Mouse (Mus musculus) limb, embryonic 10.5 days (tissue): ENCODE measurements at regions not wholly inside any gene's neighbourhood (a gene's known extent, or its start where the extent isn't known, plus 50 kb on each side); places are given as distances from the start of the nearest gene placed in this dataset.

Source experiments
- DNase-seq: peaks from one replicate; pipeline ENCODE4 v3.0.0-alpha.2; 2017; ENCODE audit warnings: low spot score
- H3K27ac ChIP-seq: fragments of 300-500 bp; sonication (generic); 2 replicates; pipeline ENCODE4 v1.5.1; 2016; ENCODE audit warnings: mild to moderate bottlenecking
- H3K27me3 ChIP-seq: fragments of 300-500 bp; sonication (generic); 2 replicates; pipeline ENCODE4 v1.6.1; 2016; ENCODE audit warnings: low read depth, mild to moderate bottlenecking; ENCODE audit not compliant: poor library complexity, severe bottlenecking
- H3K36me3 ChIP-seq: fragments of 300-500 bp; sonication (generic); 2 replicates; pipeline ENCODE4 v1.6.1; 2016; ENCODE audit warnings: mild to moderate bottlenecking, moderate library complexity
- H3K4me1 ChIP-seq: fragments of 300-500 bp; sonication (generic); 2 replicates; pipeline ENCODE4 v1.6.1; 2016
- H3K4me3 ChIP-seq: fragments of 300-500 bp; sonication (generic); 2 replicates; pipeline ENCODE4 v1.5.1; 2016; ENCODE audit warnings: mild to moderate bottlenecking, moderate library complexity
- H3K9me3 ChIP-seq: fragments of 300-500 bp; sonication (generic); replicated peaks from 2 replicates; pipeline ENCODE4 v1.6.1; 2016; ENCODE audit warnings: mild to moderate bottlenecking
- WGBS: fragments of 180-500 bp; shearing (Covaris S2); methylation state at CpG from one replicate; pipeline ENCODE4 v1.1.7; 2016; 5-methylcytosine and 5-hydroxymethylcytosine counted together

GRCm38 (mm10) chr6:53765302-53765701 lies 55.3 kb downstream of the Tril start:
- 49% methylated on average over 5 of the region's 5 CpGs for WGBS
- no peaks in the 10 kb centered on the region for H3K36me3 ChIP-seq
- H3K9me3 ChIP-seq: no peaks in the 10 kb centered on the region
- no peak overlapping the region for H3K4me3 ChIP-seq
- H3K27ac ChIP-seq: peak overlapping the region; percentile 81
- H3K4me1 ChIP-seq: peaks cover 49% of the 10 kb centered on the region
- no peaks in the 10 kb centered on the region for H3K27me3 ChIP-seq
- peak; percentile 36 for DNase-seq

DNA sequence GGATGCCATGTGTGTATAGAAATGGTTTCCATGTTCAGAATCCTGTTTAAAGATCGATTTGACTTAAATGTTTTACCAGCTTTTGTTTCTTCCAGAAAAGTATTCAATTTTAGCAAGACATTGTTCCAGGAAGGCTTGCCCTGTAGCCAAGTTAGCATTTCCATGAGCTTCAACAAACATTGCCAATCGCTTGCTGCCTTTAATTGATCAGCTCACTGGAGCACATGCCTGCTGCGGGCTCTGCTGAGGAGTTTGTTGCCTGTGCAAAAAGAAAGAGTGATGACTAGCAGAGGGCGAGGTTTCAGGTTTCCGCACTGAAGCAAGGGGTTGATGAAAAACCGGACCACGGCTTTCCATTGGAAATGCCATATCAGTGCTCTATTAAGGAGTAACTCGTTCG lies 58.0 kb downstream of the Tril start:
- no peak overlapping the region for H3K4me3 ChIP-seq
- H3K4me1 ChIP-seq: peaks cover 58% of the 10 kb centered on the region
- H3K36me3 ChIP-seq: no peaks in the 10 kb centered on the region
- H3K27ac ChIP-seq: peak overlapping the region; percentile 30
- no peaks in the 10 kb centered on the region for H3K27me3 ChIP-seq
- no peaks in the 10 kb centered on the region for H3K9me3 ChIP-seq
- DNase-seq: peak; percentile 51
- WGBS: 48% methylated on average over 9 of the region's 9 CpGs

DNA sequence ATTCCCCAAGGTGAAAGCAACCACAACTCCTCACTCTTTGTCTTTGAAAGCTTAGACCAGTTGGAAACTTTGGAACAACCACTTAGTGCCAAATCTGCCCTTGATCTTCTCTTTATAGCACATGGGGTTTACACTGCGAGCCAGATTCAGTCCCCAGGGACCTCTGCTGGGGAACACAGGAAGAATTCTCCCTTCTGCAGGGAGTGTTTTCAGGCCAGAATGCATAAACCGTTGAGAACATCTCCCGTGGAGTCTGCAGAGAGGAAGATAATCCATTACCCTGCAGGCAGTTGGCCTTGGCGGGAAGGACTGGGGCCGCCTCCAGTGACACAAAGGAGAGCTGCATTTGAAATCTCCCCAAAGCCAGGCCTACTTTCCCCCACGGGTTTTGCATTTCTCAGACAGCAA lies 60.0 kb downstream of the Tril start:
- Histone ChIP-seq H3K27ac (peak overlapping the region; percentile 82), H3K4me1 (peaks cover 47% of the 10 kb centered on the region), H3K4me3 (no peak overlapping the region), H3K9me3 (no peaks in the 10 kb centered on the region), H3K27me3 (no peaks in the 10 kb centered on the region), H3K36me3 (no peaks in the 10 kb centered on the region)
- DNase-seq: peak; percentile 44
- WGBS: 16% methylated on average over 6 of the region's 6 CpGs

GRCm38 (mm10) chr6:53759686-53760306 lies 60.8 kb downstream of the Tril start:
- no peaks in the 10 kb centered on the region for H3K27me3 ChIP-seq
- H3K9me3 ChIP-seq: no peaks in the 10 kb centered on the region
- H3K4me3 ChIP-seq: no peak overlapping the region
- WGBS: 41% methylated on average over 3 of the region's 3 CpGs
- no peaks in the 10 kb centered on the region for H3K36me3 ChIP-seq
- no peak for DNase-seq
- H3K27ac ChIP-seq: peak overlapping the region; percentile 82
- H3K4me1 ChIP-seq: peaks cover 38% of the 10 kb centered on the region

DNA sequence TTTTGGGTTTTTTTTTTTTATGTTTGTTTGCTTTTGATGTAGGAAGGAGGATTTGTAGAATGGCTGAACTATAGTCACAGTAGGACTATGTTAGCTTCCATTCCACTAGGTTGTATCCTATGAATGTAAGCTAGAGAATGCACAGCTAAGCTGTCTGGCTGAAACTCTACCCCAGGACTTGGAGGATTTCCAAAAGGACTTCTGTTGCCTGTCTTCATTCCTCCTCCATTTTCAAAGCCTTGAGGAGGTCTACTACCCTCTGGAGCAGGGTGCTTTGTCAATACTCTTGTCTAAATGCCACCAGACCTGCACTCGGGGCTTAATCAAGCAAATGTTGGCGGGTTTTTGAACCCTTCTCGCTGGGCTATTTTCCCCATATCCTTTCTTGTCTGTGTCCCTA lies 66.3 kb downstream of the Tril start:
- H3K36me3 ChIP-seq: no peaks in the 10 kb centered on the region
- H3K27me3 ChIP-seq: no peaks in the 10 kb centered on the region
- H3K4me3 ChIP-seq: no peak overlapping the region
- no peaks in the 10 kb centered on the region for H3K9me3 ChIP-seq
- 92% methylated on average over 3 of the region's 3 CpGs for WGBS
- DNase-seq: no peak
- H3K27ac ChIP-seq: no peak overlapping the region
- H3K4me1 ChIP-seq: no peaks in the 10 kb centered on the region

- no peaks in the 10 kb centered on the region for H3K4me1 ChIP-seq
- H3K27ac ChIP-seq: no peak overlapping the region
- 87% methylated on average over 6 of the region's 6 CpGs for WGBS
- H3K27me3 ChIP-seq: no peaks in the 10 kb centered on the region
- no peaks in the 10 kb centered on the region for H3K36me3 ChIP-seq
- H3K4me3 ChIP-seq: no peak overlapping the region
- no peaks in the 10 kb centered on the region for H3K9me3 ChIP-seq
- DNase-seq: no peak
Observed at GRCm38 (mm10) chr6:53750539-53750938, 70.1 kb downstream of the Tril start.
